Mouse (Mus musculus) thymus, adult 18-20 months (tissue): ENCODE results near the gene Zcchc17.

Experiments used
- DNase-seq, 2 experiments: peaks; one replicate each; pipeline ENCODE4 v3.0.0; 2022; ENCODE audit warnings: mixed read lengths in 2 of 2

Gene Zcchc17

DNA sequence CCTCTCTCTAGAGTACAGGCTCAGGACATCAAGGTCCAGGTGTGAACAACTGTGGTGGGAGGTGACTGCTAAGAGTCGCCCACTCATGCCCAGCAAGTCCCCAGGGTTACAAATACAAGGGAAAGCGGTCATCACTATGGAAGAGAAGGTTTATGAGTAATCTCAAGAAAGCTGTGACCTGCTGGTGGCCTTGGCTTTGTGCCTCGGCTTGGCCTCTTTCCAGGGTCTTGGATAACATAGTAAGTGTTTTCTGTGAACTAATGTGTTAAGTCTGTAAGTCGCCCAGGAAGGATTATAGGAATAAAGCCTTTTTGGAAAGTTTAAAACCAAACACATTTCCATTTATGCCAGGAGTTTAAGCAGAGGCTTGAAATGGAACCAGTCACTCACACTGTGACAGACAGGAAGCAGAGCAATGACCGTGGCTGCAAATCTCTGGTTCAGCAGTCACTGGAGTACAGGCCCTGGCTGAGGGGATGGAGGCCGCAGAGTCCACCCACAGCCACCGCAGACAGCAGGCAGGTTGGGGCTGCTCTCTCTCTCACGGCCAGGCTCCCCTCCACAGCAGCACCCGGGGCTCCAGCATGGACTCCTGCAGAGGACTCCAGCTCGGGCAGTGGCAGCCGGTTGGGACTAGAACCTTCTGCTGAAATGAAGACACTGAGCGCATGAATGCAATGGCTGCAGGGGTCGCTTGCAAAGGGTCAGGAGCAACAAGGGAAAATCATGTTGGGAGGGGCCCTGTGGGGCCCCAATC lies 43.8 kb downstream of the Zcchc17 start:
- no peak for DNase-seq

DNA sequence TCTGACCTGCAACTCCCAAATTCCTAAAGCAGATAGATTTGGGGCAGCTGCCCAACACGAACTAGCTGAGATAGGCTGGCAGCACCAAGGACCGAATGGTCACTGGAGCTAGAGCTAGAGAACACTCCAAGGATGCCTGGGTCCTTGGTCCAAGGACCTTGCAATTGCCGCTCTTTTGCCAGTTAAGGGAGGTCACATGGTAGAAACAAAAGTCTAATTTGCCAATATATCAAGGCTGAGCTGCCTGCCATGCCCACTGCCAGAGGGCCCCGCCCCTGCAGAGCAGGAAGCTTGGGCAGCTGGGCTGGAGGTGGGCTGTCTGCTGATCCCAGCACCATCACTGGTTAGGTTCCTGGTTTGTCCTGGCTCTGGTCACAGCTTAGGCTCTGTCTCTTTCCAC lies 46.2 kb downstream of the Zcchc17 start:
- DNase-seq = no peak

DNA sequence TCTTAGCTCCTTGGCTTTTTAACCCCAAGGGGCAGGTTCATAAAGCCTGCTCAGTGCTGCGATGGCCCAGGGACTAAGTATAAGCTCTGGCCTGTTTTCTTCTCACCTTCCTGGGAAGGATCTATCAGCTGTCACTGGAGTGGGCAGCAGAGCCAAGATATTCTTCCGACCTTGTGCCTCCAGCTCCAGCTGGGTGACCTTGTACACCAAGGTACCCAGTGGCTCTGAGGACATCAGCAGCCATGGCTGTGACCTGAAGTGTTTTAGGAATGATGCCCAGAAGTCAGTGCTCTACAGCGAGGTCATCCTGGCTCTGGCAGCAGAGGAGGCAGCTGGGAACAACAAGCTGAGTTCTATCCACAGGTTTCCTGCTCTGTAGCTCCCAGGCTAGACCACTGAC lies 47.2 kb downstream of the Zcchc17 start:
- no peak for DNase-seq

DNA sequence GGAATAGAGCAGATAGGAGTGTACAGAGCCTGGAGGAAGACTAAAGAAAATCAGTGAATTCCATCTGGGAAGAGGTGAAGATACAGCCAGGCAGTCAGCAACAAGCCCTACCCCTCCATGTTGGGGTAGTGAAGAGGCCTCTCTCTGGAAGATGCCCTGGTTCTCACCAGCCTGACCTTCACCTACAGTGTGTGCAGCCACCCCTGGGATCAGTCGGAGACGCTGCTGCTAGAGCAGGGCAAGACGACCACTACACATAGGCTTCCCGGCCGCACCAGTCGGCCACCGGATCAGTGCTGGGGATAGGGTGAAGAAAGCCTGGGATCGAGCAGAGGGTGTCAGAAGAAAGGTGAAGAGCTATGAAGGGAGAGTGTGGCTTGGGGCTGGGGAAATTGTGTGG lies 50.5 kb downstream of the Zcchc17 start:
- DNase-seq = no peak

DNA sequence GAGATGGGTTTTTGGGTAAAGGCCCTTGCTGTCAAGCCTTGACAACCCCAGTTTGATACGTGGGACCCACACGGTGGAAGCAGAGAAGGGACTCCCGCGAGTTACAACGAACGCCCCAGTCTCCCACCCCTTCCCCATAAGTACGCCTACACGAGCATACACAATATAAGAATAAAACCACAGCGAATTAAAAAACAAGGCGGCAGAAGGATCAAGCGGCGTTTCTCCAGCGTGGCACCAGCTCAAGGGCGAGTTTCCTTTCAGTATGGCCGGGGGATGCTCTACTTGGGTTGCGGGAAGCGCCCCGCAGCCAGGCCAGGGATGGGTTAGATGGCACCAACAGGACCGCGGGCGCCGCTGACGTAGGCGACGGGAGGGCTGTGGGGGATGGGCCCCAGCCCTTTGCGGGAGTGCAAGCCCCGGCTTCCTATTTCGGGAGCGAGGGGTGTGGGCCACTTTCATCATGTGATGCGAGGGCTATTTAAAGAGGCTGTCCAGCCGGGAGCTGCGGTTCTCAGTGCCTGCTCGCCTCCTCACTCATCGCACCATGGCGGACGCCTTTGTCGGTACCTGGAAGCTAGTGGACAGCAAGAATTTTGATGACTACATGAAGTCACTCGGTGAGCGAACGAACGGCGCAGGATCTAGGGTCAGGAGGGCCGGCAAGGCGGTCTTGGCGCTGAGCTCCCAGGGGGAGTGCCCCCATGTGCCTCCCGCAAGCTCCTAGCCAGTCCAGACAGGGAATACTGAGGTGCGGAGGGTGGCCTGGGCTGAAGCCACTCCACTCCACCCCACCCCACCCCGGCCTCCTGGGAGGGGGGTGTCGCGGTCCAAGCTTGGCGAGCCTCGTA lies 51.3 kb downstream of the Zcchc17 start, which contains the start of the genes Fabp3 and Gm10570:
Gene Fabp3, plus strand, starts transcription at position 365 of the 851 bp plus-strand sequence.
Gene Gm10570, minus strand, starts transcription at position 444 of the 851 bp plus-strand sequence.
- no peak for DNase-seq

DNA sequence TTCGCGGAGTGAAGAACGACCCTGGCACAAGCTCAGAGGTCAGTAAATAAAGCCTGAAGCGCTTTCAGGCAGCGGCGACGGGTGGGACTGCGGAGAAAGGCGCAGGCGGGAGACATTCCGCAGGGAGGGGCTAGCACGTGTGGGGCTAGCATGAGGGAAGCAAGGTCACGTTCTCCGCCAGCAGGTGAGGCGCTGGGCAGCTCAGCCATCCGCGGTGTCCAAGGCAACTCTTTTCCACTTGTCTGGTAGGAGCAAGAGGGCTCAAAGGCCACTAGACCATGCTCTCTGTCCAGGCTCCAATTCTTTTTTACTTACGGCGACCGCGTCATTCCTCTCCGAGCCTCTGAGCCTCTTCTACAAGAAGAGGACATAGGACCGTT lies 51.9 kb downstream of the Zcchc17 start:
- DNase-seq = no peak

DNA sequence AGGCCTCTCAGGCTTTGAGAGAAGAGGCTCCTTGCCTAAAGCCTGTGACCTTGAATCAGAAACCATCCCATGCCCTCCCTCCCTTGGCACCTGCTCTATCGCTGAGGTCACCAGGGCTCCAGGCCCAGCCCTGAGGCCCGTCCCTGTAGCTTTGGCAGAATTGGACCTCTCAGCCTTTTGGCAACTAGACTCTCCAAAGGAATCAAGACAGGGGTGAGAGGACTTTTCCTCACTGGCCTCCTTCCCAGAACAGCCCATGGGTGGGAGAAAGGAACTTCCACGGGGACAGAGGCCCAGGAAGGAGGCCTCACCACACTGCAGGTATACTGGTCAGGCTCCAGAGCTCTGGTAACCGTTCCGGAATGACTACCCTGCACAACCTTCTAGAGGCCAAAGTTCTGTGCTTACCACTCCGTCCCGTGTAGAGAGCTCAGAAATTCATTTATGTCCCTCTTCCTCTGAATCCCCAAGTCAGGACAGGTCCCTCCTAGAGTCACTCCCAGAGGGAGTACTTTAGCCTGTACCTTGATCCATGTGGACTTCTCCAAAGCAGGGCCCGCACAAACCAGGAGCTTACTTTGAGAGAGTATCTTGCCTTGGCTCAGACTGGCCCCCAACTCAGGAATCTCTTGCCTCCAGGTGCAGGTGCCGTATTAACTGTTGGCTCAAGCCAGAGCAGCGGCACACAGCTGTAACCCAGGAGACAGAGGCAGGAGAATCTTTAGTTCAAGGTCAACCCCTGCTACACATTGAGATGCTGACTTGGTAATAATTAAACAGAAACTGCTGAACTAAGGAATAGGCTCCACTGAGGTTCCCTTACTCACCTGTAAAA lies 52.7 kb downstream of the Zcchc17 start:
- no peak for DNase-seq

DNA sequence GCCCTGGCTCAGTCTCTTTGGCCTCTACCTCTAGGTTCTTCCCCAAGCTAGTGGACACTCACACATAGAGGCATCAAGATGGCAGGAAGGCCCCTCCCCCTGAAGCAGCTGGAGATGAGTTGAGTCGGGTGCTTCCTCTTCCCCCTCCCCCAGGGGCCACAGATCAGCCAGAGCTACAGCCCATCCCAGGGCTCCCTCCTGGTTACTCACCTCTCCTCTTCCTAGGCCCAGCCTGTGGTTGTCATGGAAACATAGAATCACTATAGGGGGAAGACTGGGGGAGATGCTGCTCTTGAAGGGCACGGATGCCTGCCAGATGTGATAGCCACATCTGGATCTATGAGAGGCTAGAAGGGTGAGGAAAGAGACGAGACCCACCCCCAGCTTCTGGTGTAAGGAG lies 55.0 kb downstream of the Zcchc17 start:
- DNase-seq = no peak

DNA sequence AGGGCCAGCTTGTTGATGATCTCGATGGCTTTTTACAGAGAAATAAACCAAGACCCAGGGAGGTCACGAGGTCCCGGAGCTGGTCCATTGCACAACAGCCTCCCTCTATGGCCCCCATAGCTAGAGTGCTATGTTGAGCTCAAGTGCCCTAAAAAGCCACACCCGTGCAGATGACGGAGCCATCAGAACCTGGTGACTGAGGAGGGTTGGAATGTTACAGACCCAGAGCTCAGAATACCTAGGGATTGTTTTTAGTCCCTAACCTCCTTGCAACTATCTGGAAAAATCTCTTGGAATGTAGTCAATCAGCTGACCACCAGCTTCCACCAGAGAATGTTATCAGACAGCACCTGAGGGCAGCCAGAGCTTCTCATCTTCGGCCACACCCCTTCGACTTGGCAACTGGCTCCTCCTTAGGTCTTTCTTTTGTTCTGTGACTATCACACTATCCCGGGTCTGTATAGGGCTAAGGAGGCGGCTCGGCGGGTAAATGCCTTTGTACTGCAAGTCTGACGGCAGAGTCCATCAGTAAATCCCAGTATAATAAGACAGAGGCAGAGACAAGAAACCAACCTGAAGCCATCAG lies 57.4 kb downstream of the Zcchc17 start:
- DNase-seq = no peak

DNA sequence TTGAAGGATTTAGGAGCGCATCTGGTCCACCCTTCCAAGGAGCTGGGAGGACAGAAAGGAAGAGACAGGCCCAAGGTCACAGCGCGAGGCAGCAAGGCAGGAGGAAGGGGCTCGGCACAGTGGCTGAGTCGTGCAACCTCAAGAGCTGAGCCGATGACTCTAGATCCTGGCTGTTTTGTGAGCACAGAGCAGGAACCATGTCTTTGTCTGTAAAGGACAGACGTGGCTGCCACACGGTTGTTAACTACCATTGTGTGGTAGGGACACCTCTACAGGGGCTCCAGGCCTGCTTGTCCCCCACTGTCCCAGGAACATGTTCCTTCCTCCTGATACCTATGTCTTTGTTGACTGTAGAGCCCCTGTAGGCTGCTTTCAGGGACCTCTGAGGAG lies 60.1 kb downstream of the Zcchc17 start:
- no peak for DNase-seq

DNA sequence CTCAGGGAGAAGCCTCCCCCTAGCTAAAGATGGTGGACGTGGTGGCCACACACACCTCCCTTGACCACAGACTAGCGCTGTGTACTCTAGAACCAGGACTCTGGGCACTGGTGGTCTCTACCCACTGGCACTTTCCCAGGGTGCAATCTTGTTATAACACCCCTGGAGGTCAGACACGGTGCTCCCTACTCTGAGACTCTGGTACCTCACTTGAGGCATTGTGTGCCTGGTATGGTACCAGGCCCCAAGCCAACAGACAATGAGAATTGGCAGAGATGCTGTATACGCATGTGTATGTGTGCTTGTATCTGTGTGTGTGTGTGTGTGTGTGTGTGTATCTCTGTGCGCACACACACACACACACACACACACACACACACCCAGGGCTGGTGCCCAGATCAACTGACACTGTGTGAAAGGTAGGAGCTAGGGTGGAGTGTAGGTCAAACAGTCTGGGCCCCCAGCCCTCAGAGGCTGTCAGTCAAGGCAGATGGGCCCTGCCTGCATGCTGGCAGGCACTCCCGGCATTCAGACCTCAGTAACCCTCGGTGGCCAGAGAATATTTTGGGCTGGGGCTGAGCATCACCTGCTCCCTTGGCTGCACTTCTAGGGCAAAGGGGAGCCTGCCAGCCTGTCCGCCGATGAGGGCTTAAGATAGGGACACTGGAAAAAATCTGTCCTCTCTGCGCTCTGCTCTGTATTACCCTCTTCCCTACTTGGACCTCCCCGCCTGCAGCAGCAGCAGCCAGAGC lies 60.7 kb downstream of the Zcchc17 start:
- DNase-seq = no peak

DNA sequence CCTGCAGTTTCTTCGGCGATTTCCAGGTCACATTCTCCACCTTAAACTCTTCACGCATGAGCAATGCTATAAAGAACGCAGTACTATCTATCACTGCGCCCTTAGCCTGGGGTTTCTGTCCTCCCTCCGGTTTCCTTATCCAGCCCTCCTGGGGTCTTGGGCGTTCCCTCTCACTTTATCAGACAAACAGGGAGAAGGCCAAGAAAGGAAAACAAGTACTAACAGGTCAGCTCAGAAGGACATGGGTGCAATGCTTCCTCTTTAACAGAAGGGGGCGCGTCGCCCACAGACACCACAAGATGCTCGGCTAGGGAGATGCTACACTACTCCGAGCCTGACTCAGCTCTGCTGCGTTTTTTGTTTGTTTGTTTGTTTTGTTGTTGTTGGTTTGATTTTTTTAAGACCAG lies 62.6 kb downstream of the Zcchc17 start:
- DNase-seq = no peak

DNA sequence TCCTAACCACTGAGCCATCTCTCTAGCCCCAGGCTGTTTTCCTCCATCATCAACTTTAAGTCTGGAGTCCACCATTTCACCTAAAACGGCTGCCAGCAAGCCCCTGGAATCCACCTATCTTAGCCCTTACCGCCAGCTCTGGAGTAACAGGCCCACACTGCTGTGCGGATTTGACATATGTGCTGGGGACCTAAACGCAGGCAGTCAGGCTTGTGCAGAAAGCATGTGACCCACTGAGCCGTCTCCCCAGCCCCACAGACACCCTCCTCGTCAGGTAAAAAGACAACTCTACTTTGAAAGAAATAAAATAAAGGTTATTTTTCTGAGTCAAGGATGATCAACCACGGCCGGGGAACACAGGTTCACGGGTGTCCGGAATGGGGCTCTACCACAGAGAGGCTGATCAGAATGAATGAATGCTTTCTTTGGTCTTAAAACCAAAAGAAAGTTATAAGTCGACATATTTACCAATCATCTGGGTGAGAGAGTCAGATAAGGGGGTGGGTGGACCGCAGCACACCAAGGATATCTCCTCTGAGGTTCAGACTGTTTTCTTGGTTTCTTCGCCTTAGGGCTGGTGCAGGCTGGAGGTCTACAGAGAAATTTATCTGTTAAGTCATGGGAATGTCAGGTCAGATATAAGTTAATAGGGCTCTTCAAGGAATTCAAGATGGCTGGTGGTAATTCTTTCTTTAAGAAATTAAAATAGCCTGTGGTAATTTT lies 63.3 kb downstream of the Zcchc17 start:
- DNase-seq = no peak

DNA sequence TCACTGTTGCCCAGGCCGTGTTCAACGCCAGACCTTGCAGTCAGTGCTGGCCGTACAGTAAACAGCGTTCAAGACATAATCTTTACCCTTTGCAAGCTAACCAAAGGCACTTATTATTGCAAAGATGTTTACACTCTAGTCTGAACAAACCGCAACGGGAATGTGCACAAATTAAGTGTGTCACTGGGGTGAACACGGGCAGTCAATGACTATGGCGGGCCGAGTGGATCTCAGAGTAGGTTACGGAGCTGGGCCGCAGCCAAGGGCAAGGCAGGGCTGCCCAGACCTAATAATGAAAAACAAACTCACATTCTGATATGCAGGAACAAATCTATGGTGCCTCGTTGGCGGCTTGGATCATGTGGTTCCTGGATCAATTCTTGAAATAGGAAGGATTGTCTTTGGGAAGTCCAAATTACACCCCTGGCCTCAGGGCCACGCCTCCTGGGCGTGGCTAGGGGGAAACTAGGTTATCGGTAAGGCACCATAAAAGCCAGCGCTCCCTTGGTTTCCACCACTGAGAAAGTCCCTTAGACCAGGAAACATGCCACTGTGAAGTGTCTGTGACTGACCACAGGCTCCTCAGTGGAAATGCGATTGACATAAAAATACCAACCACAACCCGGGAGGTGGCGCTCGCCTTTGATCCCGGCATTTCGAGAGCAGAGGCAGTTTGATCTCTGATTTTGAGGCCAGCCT lies 64.5 kb downstream of the Zcchc17 start:
- DNase-seq = no peak

DNA sequence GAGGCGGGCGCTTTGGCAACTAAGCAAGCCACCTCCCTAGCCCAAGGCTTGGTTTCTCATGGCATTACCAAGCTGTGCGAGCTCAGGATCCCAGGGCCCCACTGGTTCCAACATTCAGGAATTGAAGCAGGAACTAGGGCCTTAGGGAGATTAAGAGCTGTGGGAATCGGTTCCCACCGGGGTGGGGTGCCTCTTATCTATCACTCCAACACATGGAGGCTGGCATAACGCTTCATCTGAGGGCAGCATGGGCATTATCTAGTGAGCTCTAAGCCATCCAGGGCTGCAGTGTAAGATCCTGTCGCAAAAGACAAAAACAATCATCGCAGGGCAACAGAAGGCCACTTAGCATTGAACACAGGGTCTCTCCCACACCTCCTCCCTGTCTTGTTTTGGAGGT lies 65.2 kb downstream of the Zcchc17 start:
- no peak for DNase-seq

DNA sequence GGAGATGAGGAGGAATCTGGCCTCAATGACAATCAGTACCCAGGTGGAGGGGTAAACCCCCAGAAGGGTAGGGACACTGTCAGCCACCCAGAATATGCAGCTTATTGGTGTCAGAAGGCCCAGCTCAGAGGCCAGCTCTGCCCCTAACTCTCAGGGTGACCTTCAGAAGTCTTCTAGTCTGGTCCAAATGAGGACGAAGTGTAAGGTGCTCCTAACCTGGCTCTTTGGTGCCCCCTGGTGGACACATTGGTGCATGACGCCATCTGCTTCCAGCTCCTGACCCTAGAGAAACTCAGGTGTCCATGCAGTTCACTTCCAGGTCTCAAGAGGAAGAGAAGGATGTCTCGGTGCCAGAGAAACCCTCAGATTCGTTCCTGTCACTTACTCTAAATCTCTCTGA lies 67.5 kb downstream of the Zcchc17 start:
- peak in 1 of 2 experiments; percentile 15 for DNase-seq

DNA sequence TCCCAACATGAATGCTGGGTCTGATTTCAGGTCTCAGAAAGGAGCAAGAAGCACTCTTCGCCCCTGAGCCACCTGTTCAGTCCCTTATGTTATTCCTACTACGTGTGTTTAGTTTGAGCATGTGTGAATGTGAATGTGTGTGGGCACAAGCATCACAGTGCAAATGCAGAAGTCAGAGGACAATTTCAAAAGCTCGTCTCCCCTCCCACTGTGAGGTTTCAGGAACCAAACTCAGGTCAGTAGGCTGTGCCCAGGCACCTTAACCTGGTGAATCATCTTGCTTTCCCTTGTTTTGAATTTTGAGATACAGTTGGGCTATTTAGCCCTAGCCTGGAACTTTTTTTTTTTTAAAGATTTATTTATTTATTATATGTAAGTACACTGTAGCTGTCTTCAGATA lies 69.9 kb downstream of the Zcchc17 start:
- no peak for DNase-seq

DNA sequence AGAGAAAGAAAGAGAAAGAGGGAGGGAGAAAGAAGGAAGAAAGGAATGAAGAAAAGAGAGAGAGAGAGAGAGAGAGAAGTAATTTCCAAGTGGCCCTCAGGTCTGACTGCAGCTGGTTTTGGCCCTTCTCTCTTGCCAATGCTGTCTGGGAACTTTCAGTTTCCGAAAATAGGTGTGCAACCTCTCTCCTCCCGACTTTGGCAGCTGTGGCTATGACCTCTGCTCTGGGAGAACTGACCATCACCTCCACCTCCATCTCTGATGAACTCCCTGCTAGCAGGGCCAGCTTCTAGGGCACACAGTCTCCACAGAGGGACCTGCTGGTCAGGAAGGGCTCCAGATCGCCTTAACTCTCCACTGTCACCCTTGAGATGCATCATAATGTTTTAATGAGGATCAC lies 73.2 kb downstream of the Zcchc17 start:
- no peak for DNase-seq

DNA sequence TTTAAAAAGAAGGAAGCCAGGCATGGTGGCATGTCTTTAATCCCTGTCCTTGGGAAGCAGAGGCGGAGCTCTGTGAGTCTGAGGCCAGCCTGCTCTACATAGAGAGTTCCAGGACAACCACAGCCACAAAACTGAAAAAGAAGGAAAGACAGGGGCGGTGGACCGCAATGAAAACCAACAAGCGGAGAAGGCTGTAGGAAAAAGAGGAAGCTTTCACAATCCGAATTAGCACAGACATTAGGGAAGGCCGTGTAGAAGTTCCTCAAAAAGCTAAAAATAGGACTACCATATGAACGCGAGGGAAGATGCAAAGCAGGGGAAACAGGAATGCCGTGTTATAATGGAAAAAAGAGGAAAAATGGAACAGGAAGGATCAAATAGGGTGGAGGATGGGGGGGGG lies 75.9 kb downstream of the Zcchc17 start:
- DNase-seq = no peak

DNA sequence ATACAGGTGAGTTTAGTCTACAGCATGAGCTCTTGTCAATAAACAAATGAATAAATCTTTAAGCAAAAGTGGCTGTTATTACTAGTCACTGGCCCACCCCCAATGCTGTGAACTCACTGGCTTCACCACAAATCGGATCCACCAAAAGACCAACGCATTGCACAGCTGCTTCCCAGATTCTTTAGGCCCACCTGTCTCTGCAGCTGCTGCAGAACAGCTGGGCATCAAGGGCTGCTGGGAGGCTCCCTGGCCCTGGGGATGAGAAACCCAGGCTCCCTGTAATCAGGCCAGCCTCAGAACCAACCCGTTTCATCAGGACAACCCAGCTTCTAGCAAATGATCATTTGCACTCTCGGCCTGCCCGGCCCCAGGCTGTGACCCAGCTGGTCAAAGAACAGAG lies 76.9 kb downstream of the Zcchc17 start:
- DNase-seq = no peak

DNA sequence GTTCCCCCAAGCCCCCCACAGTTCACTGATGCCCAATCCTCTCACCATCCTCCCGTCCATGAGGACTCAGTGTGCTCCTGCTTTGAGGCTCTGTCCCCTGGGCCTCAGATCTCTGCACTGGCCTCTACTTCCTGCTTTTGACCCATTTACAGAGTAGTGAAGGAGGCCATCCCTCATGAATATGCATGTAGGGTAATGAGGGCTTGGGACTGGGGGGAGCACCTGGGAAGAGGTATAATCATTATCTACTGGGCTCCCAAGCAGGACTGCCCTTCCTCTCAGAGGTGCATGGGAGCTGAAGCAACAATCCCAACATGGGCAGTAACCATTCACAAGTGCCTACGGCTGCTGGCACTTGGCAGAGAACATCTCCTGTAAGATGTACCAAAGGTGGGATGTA lies 80.6 kb downstream of the Zcchc17 start, which contains the start of gene Serinc2:
Gene Serinc2, minus strand, starts transcription at position 101 of the 400 bp plus-strand sequence.
- DNase-seq = no peak
